21 mouse cellular contexts compared by ENCODE assay signal in the genomic region with DNA sequence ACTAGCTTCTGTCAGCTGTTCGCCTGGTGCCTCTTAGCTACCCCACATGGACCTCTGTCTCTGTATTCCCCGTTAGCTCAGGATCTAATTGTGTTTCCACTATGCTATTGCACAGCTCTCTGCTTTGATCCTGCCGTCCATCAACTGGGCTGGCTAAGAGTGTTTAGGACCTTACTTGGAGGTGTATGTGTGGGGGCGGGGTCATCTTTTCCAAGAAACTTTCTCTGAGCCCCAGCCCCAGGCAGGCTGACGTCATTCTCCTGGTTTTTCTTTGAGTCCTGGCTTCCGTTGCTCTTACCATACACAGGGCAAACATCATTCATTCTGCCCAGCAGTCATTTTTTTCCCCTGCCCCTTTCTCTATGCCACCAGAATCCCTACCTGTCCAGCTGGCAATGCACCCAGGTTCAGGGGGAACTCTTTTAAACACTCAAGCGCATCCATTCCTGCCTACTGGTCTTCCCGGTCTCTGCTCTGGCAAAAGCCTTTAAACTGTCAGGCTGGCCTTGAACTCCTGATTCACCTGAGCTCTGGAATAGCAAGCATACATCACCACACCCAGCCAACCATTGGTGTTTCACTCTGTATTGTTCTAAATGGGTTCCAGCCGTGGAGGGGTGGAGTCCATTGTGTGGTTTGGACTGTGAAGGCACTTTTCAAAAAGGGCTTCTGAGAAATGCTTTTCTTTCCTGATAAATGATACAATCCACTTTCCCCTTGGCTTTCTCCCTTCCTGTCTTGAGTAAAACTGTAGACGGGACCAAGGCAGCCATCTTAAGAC. TPM values are rescaled to one million over a fixed set of nuclear protein-coding genes. Genes with fewer than 3 reads are reported as not detected.
DNase-seq lines count a peak whose midpoint lies in the region; ATAC-seq and TF ChIP-seq lines count a peak whose summit lies in the region.
"Had no signal": no experiment of that assay in that cellular context is flagged by ENCODE, and none has a peak within 500 bp of the region (broad histone marks: within the 10 kb centered on the region; RNA-seq: fewer than 3 reads in every experiment).

No protein-coding gene starts in this region.

- peak; percentile 8; the same call in 1 of the 2 replicates for ATAC-seq in lung, postnatal 0 days
- peak; percentile 58; the same call in 1 of the 2 replicates for ATAC-seq in stomach, postnatal 0 days (ENCODE audit: low FRiP score, low TSS enrichment)
- ATAC-seq: activated CD4-positive, CD25-positive, alpha-beta regulatory T cell, adult 4 months; forebrain, embryonic 13.5 days; hindbrain, embryonic 16.5 days; inflammation-experienced regulatory T-cells, adult 6 months had no signal

- no peak for TF ChIP-seq CTCF in lung, postnatal 0 days (IDR thresholded peaks at IDR 0.05)
- no peak for TF ChIP-seq CTCF in stomach, postnatal 0 days (IDR thresholded peaks at IDR 0.05; ENCODE audit: low read depth)

- no peaks in the 10 kb centered on the region for H3K9me3 ChIP-seq in lung, postnatal 0 days (ENCODE audit: low read length)
- H3K9me3 ChIP-seq in stomach, postnatal 0 days (ENCODE audit: control insufficient read depth, low read length): no peaks in the 10 kb centered on the region
- H3K9me3 ChIP-seq: embryonic facial prominence, embryonic 13.5 days; forebrain, embryonic 13.5 days; heart, embryonic 10.5 days; hindbrain, embryonic 12.5 days had no signal

- H3K27me3 ChIP-seq in lung, postnatal 0 days (replicated peaks; ENCODE audit: insufficient read depth, low read length): no peaks in the 10 kb centered on the region
- no peaks in the 10 kb centered on the region for H3K27me3 ChIP-seq in stomach, postnatal 0 days (ENCODE audit: control insufficient read depth, insufficient read depth, low read length)
- H3K27me3 ChIP-seq: embryonic facial prominence, embryonic 13.5 days; forebrain, embryonic 13.5 days; hindbrain, embryonic 12.5 days had no signal

- no peak overlapping the region for H3K9ac ChIP-seq in lung, postnatal 0 days (replicated peaks; ENCODE audit: low read depth)
- no peak overlapping the region for H3K9ac ChIP-seq in stomach, postnatal 0 days (ENCODE audit: low read length)
- H3K9ac ChIP-seq: embryonic facial prominence, embryonic 13.5 days; forebrain, embryonic 13.5 days; hindbrain, embryonic 12.5 days had no signal

- H3K4me2 ChIP-seq in lung, postnatal 0 days (replicated peaks; ENCODE audit: low read depth, low read length): no peak overlapping the region
- H3K4me2 ChIP-seq in stomach, postnatal 0 days (replicated peaks; ENCODE audit: low read depth): no peak overlapping the region
- H3K4me2 ChIP-seq: embryonic facial prominence, embryonic 13.5 days; forebrain, embryonic 13.5 days; hindbrain, embryonic 12.5 days had no signal

- no peak overlapping the region for H3K4me3 ChIP-seq in lung, postnatal 0 days (ENCODE audit: low read depth, low read length)
- H3K4me3 ChIP-seq in stomach, postnatal 0 days (ENCODE audit: low read depth, low read length): no peak overlapping the region
- H3K4me3 ChIP-seq: embryonic facial prominence, embryonic 13.5 days; forebrain, embryonic 13.5 days; heart, embryonic 10.5 days; hindbrain, embryonic 12.5 days had no signal

- WGBS in lung, postnatal 0 days: 65% methylated on average over 10 of the region's 10 CpGs
- 55% methylated on average over 10 of the region's 10 CpGs for WGBS in stomach, postnatal 0 days

- H3K27ac ChIP-seq in lung, postnatal 0 days (ENCODE audit: low read length): no peak overlapping the region
- no peak overlapping the region for H3K27ac ChIP-seq in stomach, postnatal 0 days (replicated peaks)
- H3K27ac ChIP-seq: embryonic facial prominence, embryonic 13.5 days; forebrain, embryonic 13.5 days; heart, embryonic 10.5 days; hindbrain, embryonic 12.5 days had no signal

- no peaks in the 10 kb centered on the region for H3K36me3 ChIP-seq in lung, postnatal 0 days (ENCODE audit: insufficient read depth, low read length)
- no peaks in the 10 kb centered on the region for H3K36me3 ChIP-seq in stomach, postnatal 0 days (ENCODE audit: control insufficient read depth, insufficient read depth, low read length)
- H3K36me3 ChIP-seq: embryonic facial prominence, embryonic 13.5 days; heart, embryonic 10.5 days; hindbrain, embryonic 12.5 days had no signal

- H3K4me1 ChIP-seq in lung, postnatal 0 days (ENCODE audit: insufficient read depth, low read depth, low read length): no peaks in the 10 kb centered on the region
- no peaks in the 10 kb centered on the region for H3K4me1 ChIP-seq in stomach, postnatal 0 days (replicated peaks; ENCODE audit: control insufficient read depth, insufficient read depth)
- H3K4me1 ChIP-seq: forebrain, embryonic 13.5 days; heart, embryonic 10.5 days; hindbrain, embryonic 12.5 days had no signal

- DNase-seq in lung, postnatal 0 days (ENCODE audit: low spot score): no peak
- no peak for DNase-seq in lung, adult 18-20 months
- DNase-seq in ES-CJ7 (ENCODE audit: low read depth, low spot score): peak; percentile 90
- DNase-seq in ZHBTc4 (ENCODE audit: low read depth, low spot score): peak; percentile 89
- peak; percentile 55 for DNase-seq in stomach, postnatal 0 days (ENCODE audit: low spot score)
- no peak for DNase-seq in Muller cell, postnatal 12 days (ENCODE audit: inconsistent ontology term)
- DNase-seq in cerebellum, adult 8-10 months: no peak
- DNase-seq: adrenal gland, postnatal 14 days; cerebellum, adult 2 months; cerebellum, postnatal 14 days; heart, adult 18-20 months; heart, postnatal 10 days; heart, postnatal 4 days; kidney, adult 18-20 months had no signal

- no peak for TF ChIP-seq EP300 in lung, postnatal 0 days (IDR thresholded peaks at IDR 0.05)
- TF ChIP-seq EP300 in stomach, postnatal 0 days (optimal IDR thresholded peaks at IDR 0.05): no peak

RNA-seq across cellular contexts. Expression of a gene that starts 53.0 kb away (rescaled TPM):
- polyA plus RNA-seq in lung, postnatal 0 days (2015; fragmentation: Nextera tagmentation; extraction: Ambion mirVana): 21.4 and 31.9 TPM in 2 replicates
- polyA plus RNA-seq in stomach, postnatal 0 days (2015; fragmentation: Nextera tagmentation; extraction: Ambion mirVana): 2.4 and 3.1 TPM in 2 replicates
- polyA plus RNA-seq: activated CD4-positive, CD25-positive, alpha-beta regulatory T cell, adult 4 months; inflammation-experienced regulatory T-cells, adult 6 months had no signal

Comparison
In these comparisons a context has a peak if more than half of its experiments do, and no peak if none do; other contexts are left out.
1. DNase-seq: peak in ES-CJ7 (single experiment), ZHBTc4 (single experiment) and stomach, postnatal 0 days (single experiment); none in lung, postnatal 0 days (single experiment), lung, adult 18-20 months (0 of 2), Muller cell, postnatal 12 days (single experiment) and cerebellum, adult 8-10 months (single experiment).